Mouse (Mus musculus) heart, adult 11 months (tissue): Measurements from ENCODE around the gene Gm20388.

Source experiments
- DNase-seq: peaks from one replicate; pipeline ENCODE4 v3.0.0; 2022

Gene Gm20388

DNA sequence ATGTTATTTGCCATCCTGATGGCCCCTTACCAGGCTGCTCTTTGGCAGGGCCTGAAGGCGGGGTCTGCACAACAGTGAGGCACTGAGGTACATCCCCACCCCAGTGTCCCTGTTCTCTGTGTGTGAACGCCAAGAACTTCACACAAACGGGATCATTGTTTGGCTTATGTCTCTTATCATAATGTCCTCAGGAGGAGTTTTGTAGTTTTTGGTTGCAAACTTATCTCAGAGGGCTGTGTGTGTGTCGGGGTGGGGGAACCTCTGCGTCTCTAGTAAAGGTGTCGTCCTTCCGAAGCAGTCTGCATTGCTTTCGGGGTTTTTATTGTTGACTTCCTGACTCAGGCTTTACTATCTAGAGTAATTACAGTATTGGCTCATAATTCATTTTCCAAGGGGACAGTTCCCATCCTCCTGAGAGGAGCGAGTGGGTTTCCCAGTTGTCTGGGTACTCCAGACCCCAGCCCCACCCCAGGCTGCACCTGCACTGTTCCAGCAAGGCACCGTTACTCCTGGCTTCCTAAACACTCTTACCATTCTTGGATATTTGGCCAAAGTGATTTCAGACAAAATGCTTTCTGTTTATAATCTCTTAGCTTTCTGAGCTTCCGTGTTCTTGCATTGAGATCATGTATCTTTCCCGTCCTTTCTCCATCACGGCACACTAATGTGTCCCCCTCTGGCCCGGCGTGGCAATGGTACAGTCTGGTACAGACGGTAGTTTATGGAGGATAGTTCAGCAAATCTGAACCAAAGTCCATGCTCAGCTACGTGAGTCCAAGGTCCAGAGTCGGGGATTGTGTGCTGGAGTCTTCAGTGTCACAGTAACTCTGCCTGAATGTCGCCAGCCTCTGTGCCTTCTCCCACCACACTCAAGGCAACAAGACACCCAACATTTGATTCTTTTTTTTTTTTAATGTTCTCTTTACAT, 3909.3 kb downstream of the Gm20388 start:
- DNase-seq = no peak

GRCm38 (mm10) chr8:123820780-123821179, 3910.1 kb downstream of the Gm20388 start:
- DNase-seq = no peak

- DNase-seq = no peak
These were observed 3912.5 kb downstream of the Gm20388 start for GRCm38 (mm10) chr8:123823111-123823510.

DNA sequence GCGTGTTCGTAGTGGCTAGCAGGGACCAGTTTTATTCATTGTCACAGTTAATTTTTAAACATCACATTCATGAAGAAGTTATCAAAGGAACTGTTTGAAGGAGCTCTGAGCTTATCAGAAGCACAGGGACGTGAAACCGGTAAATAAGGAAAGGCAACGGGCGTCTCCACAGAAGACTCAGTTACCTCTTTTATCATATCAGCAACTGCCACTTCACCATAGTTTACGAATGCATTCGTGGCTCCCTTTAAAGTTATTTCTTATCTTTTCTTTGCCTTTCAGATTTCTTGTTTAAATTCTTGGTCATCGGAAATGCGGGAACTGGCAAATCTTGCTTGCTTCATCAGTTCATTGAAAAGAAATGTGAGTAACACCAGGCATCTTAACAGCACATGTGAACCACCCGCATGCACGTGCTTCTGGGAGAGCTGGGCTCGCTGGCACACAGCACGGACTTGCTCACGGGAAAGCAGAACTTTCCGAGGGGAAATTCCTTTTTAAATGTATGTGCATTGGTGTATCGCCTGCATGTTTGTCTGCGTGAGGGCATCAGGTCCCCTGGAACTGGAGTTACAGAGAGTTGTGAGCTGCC, 3913.0 kb downstream of the Gm20388 start:
- no peak for DNase-seq

- DNase-seq = no peak
These were observed 3915.4 kb downstream of the Gm20388 start for GRCm38 (mm10) chr8:123826001-123826400.

GRCm38 (mm10) chr8:123826758-123827157, 3916.1 kb downstream of the Gm20388 start:
- no peak for DNase-seq

DNA sequence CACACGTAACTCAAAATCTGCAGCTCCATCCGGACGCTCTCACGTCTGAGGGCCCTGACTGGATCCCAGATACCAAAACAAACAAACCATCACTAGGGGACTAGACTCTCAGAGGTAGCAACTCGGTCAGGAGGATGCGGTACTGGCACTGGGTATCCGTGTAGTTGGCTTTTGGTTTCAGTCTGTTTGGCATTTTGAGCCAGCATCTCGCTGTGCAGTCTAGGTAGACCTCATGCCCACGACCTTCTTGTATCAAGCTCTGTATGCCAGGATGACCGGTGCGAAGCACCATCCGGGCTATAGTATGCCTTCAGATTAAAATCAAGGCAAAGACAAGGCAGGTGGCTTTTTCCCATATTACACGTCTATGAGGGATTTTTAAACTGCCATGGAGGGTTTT, 3916.9 kb downstream of the Gm20388 start:
- DNase-seq = no peak

DNA sequence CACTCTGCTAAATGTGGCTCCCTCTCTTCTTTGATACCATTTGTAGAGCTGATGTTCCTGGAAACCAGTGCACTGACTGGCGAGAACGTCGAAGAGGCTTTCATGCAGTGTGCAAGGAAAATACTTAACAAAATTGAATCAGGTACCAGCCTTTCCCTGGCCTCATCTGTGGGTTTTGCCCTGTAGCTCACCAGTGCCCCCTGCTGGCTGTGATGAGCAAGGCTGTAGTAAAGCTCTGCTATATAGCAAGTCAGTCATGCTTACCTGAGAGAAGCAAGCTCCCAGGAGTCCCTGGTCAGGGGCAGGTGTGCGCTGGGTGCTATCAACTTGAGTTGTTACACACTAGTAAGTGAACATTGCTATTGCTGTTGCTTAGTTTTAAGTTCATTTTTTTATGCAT, 3922.1 kb downstream of the Gm20388 start:
- DNase-seq = peak; percentile 91

GRCm38 (mm10) chr8:123835451-123835850, 3924.8 kb downstream of the Gm20388 start:
- no peak for DNase-seq

GRCm38 (mm10) chr8:123836354-123836753, 3925.7 kb downstream of the Gm20388 start:
- DNase-seq = no peak

GRCm38 (mm10) chr8:123838496-123838895, 3927.9 kb downstream of the Gm20388 start:
- no peak for DNase-seq

GRCm38 (mm10) chr8:123840578-123841345, 3930.1 kb downstream of the Gm20388 start:
- no peak for DNase-seq

GRCm38 (mm10) chr8:123842086-123842485, 3931.4 kb downstream of the Gm20388 start:
- no peak for DNase-seq

DNA sequence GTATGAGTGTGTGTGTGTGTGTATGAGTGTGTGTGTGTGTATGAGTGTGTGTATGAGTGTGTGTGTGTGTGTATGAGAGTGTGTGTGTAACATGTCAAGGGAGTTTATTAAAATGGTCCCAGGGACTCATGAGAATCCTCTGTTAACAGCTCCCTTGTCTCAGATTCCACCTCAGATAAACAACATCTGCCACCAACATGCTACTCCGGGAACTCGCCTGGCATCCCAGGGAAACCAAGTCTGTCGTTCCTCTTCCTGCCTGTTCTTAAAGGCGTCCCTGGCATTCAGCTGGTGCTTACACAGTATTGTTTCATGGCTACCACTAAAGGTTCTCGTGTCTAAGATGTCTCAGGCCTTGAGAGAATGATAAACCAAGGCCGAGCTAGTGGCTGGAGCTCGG, 3933.7 kb downstream of the Gm20388 start:
- DNase-seq = no peak

DNA sequence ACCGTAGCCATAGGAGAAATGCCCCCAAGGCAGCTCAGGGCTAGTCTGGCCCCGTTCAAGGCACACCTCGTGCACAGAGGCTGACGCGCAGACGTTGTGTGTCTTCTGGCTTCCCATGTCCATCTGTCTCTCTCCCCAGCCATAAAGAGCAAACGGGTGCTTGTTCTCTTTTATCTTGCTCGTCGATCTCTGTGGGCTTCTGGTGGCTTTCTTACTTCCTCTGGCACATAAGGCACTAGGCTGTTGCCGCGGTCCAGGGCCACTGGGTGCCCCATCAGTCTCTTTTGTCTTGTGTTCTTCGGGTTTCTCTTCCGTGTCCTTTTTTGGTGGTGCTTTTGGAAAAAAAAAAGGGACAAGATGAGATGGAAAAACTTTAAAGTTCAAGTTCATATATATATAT, 3934.5 kb downstream of the Gm20388 start:
- DNase-seq = no peak

GRCm38 (mm10) chr8:123845991-123846390, 3935.3 kb downstream of the Gm20388 start:
- DNase-seq = no peak

DNA sequence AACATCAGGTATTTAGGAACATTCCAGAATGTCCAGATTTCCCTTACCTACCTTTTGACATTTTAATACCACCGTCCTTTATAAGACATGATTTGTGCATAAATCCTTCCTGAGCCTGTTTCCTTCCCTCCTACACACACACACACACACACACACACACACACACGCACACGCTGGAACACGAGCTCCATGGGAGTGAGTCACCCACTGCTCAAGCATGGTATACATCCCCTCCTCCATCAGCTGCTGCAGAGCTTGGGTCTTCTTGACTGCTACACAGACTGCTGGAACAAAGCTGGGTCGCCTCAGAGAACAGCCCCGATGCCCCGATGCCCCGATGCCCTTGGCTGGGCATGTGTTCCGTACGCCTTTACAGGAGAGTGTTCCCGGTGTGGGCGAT, 3935.9 kb downstream of the Gm20388 start:
- DNase-seq = no peak

GRCm38 (mm10) chr8:123847546-123847945, 3936.9 kb downstream of the Gm20388 start:
- DNase-seq = no peak

GRCm38 (mm10) chr8:123849352-123849751, 3938.7 kb downstream of the Gm20388 start:
- no peak for DNase-seq

DNA sequence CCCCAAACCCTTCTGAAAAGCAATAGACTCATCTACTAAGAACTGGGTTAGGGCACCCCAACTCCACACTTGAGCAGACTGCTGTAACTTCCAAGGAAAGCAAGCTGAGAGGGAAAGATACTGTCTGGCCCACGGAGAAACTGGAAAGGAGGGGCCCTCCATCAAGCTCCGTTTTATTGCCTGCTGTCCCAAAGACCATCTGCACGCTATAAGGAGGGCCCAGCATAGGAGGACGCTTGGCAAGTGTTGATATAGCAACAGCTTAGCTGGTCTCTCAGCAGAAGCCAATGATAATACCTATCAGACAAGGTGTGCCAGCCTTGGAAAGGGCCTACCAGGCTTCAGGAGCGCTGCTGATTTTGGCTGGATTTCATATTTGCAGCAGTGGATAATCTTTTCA, 3940.9 kb downstream of the Gm20388 start:
- DNase-seq = no peak

- no peak for DNase-seq
These were observed 3943.6 kb downstream of the Gm20388 start for GRCm38 (mm10) chr8:123854252-123854651.

DNA sequence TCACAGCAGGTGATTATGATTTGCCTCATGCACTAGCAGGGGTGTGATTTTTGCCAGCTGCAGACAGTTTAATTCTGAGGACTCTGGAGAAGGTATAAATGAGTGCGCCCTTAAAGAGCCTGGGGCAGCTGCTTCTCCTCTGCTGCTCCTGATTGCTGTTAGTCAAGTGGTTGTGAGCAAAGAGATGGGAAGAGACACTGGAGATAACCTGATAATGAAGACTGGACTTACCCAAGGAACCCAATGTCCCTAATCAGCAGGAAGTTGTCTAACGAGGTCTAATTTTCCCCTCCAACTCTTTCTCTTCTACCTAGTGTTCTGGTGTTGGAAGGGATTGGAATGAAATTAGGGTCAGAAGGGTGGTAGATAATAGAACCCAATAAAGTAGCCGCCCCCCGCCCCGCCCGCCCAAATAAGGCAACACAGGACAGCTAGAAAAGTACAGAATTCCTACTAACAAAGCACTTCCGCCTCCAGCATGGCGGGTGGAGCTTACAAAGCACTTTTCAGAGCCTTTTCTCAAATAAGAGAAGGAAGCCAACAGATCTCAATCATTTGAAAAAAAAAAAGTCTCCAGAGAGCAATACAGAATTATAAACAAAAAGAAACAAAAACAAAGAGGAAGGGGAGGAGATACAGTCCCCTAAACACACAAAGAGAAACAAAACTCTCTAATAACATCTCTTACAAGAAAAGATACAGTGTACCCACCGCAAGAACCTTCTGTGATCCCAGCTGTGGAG, 3944.3 kb downstream of the Gm20388 start:
- no peak for DNase-seq

- no peak for DNase-seq
These were observed 3946.7 kb downstream of the Gm20388 start for GRCm38 (mm10) chr8:123857361-123857760.
